Mouse (Mus musculus) cerebellum, adult 11 months (tissue): ENCODE results near the gene Rab22a.
"Not testable (repeated sequence)": the region's sequence is repeated elsewhere in the genome, so short reads cannot be mapped to it uniquely, and the experiment has no call there.

Source experiments
- DNase-seq: peaks from one replicate; pipeline ENCODE4 v3.0.0; 2022

The Rab22a gene

GRCm38 (mm10) chr2:173672328-173672896 is 12.9 kb downstream of the Rab22a start:
- no peak for DNase-seq

GRCm38 (mm10) chr2:173673469-173673868 is 13.9 kb downstream of the Rab22a start:
- no peak for DNase-seq

GRCm38 (mm10) chr2:173678593-173678992 is 19.0 kb downstream of the Rab22a start:
- no peak for DNase-seq

GRCm38 (mm10) chr2:173679217-173679616 is 19.7 kb downstream of the Rab22a start:
- DNase-seq: no peak

- DNase-seq: no peak
Observed at GRCm38 (mm10) chr2:173680153-173680552, 20.6 kb downstream of the Rab22a start.

- DNase-seq: no peak
Observed at GRCm38 (mm10) chr2:173682773-173683172, 23.2 kb downstream of the Rab22a start.

GRCm38 (mm10) chr2:173685781-173686361 is 26.3 kb downstream of the Rab22a start:
- no peak for DNase-seq

GRCm38 (mm10) chr2:173687363-173687762 is 27.8 kb downstream of the Rab22a start:
- no peak for DNase-seq

- no peak for DNase-seq
Observed at GRCm38 (mm10) chr2:173689835-173690234, 30.3 kb downstream of the Rab22a start.

GRCm38 (mm10) chr2:173691748-173692147 is 32.2 kb downstream of the Rab22a start:
- DNase-seq: no peak

- no peak for DNase-seq
Observed at GRCm38 (mm10) chr2:173692693-173693092, 33.1 kb downstream of the Rab22a start.

- no peak for DNase-seq
Observed at GRCm38 (mm10) chr2:173698850-173699249, 39.3 kb downstream of the Rab22a start.

- no peak for DNase-seq
Observed at GRCm38 (mm10) chr2:173702096-173702866, 42.7 kb downstream of the Rab22a start.

GRCm38 (mm10) chr2:173702867-173703237 is 43.3 kb downstream of the Rab22a start:
- no peak for DNase-seq

GRCm38 (mm10) chr2:173705827-173706551 is 46.4 kb downstream of the Rab22a start:
- no peak for DNase-seq

- not testable (repeated sequence) for DNase-seq
Observed at GRCm38 (mm10) chr2:173707626-173708025, 48.1 kb downstream of the Rab22a start.

GRCm38 (mm10) chr2:173710193-173710592 is 50.6 kb downstream of the Rab22a start:
- DNase-seq: no peak

- no peak for DNase-seq
Observed at GRCm38 (mm10) chr2:173712656-173713055, 53.1 kb downstream of the Rab22a start.

- DNase-seq: no peak
Observed at GRCm38 (mm10) chr2:173713241-173713640, 53.7 kb downstream of the Rab22a start.

- DNase-seq: no peak
Observed at GRCm38 (mm10) chr2:173714620-173715218, 55.2 kb downstream of the Rab22a start.

- no peak for DNase-seq
Observed at GRCm38 (mm10) chr2:173716966-173717365, 57.4 kb downstream of the Rab22a start.

- DNase-seq: not testable (repeated sequence)
Observed at GRCm38 (mm10) chr2:173719115-173719514, 59.6 kb downstream of the Rab22a start, which contains the start of gene 1700010B08Rik. Gene 1700010B08Rik (plus strand): TSS chr2:173719415.

GRCm38 (mm10) chr2:173722251-173722857 is 62.8 kb downstream of the Rab22a start:
- no peak for DNase-seq
